Mouse (Mus musculus) left cerebral cortex, postnatal 25 days (tissue): ENCODE data around the gene Trmt2a. TPM values are rescaled to one million over a fixed set of nuclear protein-coding genes. Genes with fewer than 3 reads are reported as not detected.
A peak's percentile ranks its signal among the peaks of the same experiment; 100 is the strongest.
"Not testable (repeated sequence)": the region's sequence is repeated elsewhere in the genome, so short reads cannot be mapped to it uniquely, and the experiment has no call there.

Experiments used
- DNase-seq, 2 experiments: peaks; one replicate each; pipeline ENCODE4 v3.0.0; 2022; ENCODE audit warnings: low spot score in 2 of 2, mixed read lengths in 1 of 2
- intact Hi-C: fragments of 180-260 bp; cut with DNase I; formaldehyde crosslinking; loops from one replicate; pipeline ENCODE4 v1.15.1; 2025
- microRNA-seq, 2 experiments: library from miRNA; unstranded; fragments of <30 nt; microRNA quantifications; one replicate each; pipeline ENCODE4 v1.2.0; 2022
- total RNA-seq, 2 experiments: library from RNA; stranded (reverse); gene quantifications; 2 replicates each; pipeline ENCODE4 v1.2.3; 2021

Gene Trmt2a
- total RNA-seq, 2 experiments from 2014 or later = 48.0 to 52.9 TPM

DNA sequence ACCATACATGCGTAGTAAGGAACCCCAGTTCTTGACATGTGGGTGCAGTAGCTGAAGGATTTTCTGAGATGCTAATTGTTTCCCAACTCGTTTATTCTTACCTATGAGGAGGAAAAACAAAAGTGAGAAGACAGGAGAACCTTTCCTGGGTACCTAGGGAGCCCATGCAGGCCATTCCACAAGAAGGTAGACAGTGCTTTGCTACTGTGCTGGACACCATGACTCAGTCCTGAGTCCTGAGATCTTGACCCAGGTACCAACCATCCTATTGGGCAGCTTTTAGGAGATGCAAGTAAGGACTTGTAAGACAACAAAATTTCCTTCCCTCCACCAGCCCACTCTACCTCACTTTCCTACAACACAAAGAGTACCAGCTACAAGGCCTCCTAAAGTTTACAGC lies 9.7 kb downstream of the Trmt2a start, which contains the start of gene Gm49776:
Gene Gm49776, minus strand, starts transcription at position 101 of the 400 bp plus-strand sequence.
- no peak for DNase-seq
- intact Hi-C loops = no loop called here

DNA sequence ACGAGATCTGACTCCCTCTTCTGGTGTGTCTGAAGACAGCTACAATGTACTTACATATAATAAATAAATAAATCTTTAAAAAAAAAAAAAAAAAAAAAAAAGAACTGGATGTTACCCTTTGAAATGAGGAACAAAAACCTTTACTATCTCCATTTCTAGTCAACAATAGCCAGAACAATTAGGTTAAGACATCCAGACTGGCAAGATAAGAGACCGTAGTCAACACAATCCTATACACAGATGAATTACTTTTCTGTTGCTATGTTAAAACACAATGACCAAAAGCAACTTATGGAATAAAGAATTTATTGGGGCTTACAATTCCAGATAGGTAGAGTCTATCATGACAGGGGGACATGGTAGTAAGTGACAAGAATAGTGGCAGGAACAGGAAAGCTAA lies 16.5 kb downstream of the Trmt2a start:
- no peak for DNase-seq
- intact Hi-C loops = no loop called here

DNA sequence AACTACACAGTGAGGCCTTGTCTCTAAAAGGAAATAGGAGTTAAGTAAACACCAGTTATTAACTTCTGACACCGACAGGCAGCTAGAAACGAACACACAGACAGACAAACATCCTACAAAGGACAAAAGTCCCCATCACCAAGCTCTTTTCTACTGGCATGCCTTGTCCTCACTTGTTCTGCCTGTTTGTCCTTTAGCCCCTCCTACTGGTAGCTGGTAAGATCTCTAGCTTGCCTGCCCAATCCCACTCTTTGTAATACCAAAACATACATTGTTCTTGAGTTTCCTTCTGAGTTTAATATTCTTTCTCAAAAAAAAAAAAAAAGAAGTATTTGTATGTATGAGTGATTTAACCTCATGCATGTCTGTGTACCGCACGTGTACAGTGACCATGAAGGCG lies 19.7 kb downstream of the Trmt2a start:
- intact Hi-C loops = no loop called here
- no peak for DNase-seq

DNA sequence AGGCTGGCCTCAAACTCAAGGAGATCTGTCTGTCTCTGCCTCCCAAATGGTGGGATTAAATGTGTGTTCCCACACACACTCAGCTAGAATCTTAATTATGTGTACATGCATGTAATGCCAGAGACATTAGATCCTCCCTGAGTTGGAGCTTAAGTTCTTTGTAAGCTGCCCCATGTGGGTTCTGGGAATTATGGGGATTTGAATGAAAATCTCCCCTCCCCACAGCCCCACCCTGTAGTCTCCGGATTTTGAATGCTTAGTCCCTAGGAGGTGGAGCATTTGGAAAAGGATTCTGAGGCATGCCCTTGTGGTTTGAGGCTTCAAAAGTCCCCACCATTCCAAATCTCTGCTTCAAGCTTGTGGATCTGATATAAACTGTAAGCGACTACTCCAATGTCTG lies 26.7 kb downstream of the Trmt2a start:
- intact Hi-C loops = no loop called here
- DNase-seq = no peak

DNA sequence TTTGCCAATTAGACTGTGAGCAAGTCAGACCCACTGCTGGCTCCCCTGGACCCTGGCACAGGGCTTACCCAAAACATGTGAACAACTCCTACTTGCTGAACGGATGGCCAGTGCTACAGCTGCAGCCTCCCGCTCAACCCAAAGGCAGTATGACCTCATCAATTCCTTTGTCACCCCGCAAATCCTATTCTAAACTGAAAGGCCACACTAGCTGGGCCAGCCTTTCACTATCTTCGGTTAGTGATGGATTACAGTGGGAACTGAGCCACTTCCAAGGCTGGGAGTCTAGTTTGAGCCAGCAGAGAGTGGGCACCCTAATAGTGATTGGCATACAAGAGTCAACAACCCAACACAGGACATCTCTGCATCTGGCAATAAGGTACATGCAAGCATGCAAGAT lies 39.7 kb downstream of the Trmt2a start:
- intact Hi-C loops = loop anchor here (10.0 kb wide), 1 partner anchor 327 kb away; no protein-coding TSS in a partner anchor

DNA sequence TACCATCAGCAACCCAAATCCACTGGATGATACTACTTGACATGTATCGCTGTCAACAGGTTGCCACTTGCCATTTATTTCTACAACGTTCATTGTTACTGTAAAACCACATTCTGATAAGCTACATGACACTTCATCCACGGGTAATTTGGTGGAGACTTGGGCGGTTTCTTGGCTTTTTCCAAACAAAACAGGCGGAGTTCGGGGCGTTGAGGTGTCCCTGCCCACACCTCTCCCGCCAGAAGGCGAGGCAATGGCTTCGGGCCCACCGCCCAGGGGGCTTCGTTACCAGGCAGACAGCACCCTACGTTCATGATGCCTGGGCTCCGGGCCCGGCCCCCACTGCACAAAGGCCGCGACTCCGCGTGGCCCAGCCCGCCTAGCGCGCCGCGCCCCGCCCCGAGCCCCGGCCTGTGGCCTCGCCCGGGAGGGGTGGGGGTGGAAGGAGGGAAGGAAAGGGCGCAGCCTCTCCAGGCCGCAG lies 40.1 kb downstream of the Trmt2a start:
- intact Hi-C loops = loop anchor here (10.0 kb wide), 1 partner anchor 326 kb away; no protein-coding TSS in a partner anchor
- no peak for DNase-seq

More for the DNA sequence above, 39.7 kb downstream of the Trmt2a start:
- no peak for DNase-seq

DNA sequence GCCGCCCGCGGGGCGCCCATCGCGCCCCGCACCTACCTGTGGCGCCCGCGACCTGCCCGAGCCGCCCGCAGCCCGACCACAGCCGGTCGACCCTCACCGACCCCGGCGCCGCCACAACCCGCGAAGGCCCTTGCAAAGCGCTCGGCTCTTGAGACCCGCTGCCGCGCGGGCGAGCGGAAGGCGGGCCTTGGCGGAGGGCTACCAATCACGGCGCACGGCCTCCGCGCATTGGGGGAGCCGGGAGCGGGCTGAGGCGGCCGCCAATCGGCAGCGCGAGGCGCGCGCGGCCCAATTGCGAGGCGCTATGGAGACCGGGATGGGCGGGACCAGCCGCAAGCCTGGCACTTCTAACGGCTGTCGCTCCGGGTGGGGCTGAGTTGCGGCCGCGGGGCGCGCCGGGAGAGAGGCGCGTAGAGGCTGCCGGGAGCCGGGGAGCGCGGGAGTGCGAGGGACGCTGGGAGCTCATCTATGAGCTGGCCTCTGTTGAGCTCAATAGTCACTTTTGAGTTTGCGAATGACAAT lies 40.6 kb downstream of the Trmt2a start, which contains the start of gene Dgcr8:
Gene Dgcr8, minus strand, starts transcription at position 180 of the 522 bp plus-strand sequence.
- intact Hi-C loops = loop anchor here (10.0 kb wide), 1 partner anchor 326 kb away; no protein-coding TSS in a partner anchor
- peak; percentile 99 for DNase-seq

DNA sequence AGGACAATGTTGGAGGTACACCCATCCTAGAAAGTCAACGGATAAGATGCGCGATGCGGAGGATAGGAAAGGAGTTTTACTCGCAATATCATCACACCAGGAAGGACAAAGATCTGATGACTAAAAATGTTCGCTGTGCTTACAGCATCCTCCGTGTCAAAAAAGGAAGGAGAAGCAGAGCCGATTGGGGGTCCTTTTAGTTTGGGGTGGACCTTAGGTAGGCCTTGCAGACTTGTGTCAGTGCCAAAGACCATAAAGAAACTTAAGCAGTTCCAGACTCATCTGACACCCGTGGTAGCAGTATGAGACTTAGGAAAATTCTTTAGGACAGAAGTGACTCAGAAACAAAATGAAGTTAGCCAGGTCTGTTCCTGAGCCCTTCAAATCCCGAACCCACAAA lies 41.1 kb downstream of the Trmt2a start:
- intact Hi-C loops = loop anchor here (10.0 kb wide), 1 partner anchor 325 kb away; no protein-coding TSS in a partner anchor
- DNase-seq = not testable (repeated sequence)

Small RNAs within 50 kb of the gene (microRNA-seq; reads per million reads assigned to microRNA genes)
- 0 to 0.50 reads per million in 2 experiments for gene Gm24572
- 253 to 320 reads per million in 2 experiments for gene Mir1306

Other genes starting within 250 kb of the Trmt2a start
- gene Dgcr6, start 195.8 kb upstream of the Trmt2a start, total RNA-seq = 10 to 100 TPM; 82.6 to 91.8 TPM
- 10 to 100 TPM; 34.1 to 36.7 TPM for gene Prodh, start 158.5 kb upstream of the Trmt2a start, total RNA-seq
- 100 to 1,000 TPM; 119 to 138 TPM for gene Rtn4r, start 121.0 kb upstream of the Trmt2a start, total RNA-seq
- not detected for gene Ccdc188, start 30.8 kb upstream of the Trmt2a start, total RNA-seq
- gene Zdhhc8, start 13.5 kb upstream of the Trmt2a start, total RNA-seq = 100 to 1,000 TPM; 140 to 144 TPM
- gene Ranbp1, start 53 bp downstream of the Trmt2a start, total RNA-seq = 10 to 100 TPM; 84.7 to 92.5 TPM
- 1 to 10 TPM in 1 of 2 experiments, not detected in 1; 1.5 TPM for gene Gm49776, start 9.6 kb downstream of the Trmt2a start, total RNA-seq
- 10 to 100 TPM; 40.7 to 41.0 TPM for gene Dgcr8, start 40.6 kb downstream of the Trmt2a start, total RNA-seq
- 100 to 1,000 TPM; 145 to 159 TPM for gene Tango2, start 99.4 kb downstream of the Trmt2a start, total RNA-seq
- gene Arvcf, start 99.5 kb downstream of the Trmt2a start, total RNA-seq = 10 to 100 TPM; 42.8 to 43.1 TPM
- gene Txnrd2, start 177.7 kb downstream of the Trmt2a start, total RNA-seq = 10 to 100 TPM; 24.6 to 25.3 TPM
- 10 to 100 TPM; 91.5 to 92.9 TPM for gene Comt, start 178.2 kb downstream of the Trmt2a start, total RNA-seq